Mouse (Mus musculus) liver, embryonic 14.5 days (tissue): Measurements from ENCODE around the gene Nt5c1b. TPM values are rescaled to one million over a fixed set of nuclear protein-coding genes. Genes with fewer than 3 reads are reported as not detected.

Experiments
- ATAC-seq: fragments of 200-750 bp; cut with Nextera tagmentation; 2 replicates; pipeline ENCODE4 v1.8.0; 2017; ENCODE audit warnings: moderate number of reproducible peaks, mild to moderate bottlenecking, moderate library complexity; ENCODE audit not compliant: insufficient read depth
- DNase-seq, 3 experiments: peaks; one replicate each; pipeline ENCODE4 v3.0.0-alpha.2; 2012 to 2013; ENCODE audit warnings: low read depth in 3 of 3, low spot score in 3 of 3
- H3K27ac ChIP-seq: fragments of 300-500 bp; sonication (generic); 2 replicates; pipeline ENCODE4 v1.5.1; 2014; ENCODE audit warnings: moderate library complexity, mild to moderate bottlenecking, control low read depth, inconsistent platforms
- H3K27me3 ChIP-seq: fragments of 300-500 bp; sonication (generic); 2 replicates; pipeline ENCODE4 v1.6.1; 2014; ENCODE audit warnings: mild to moderate bottlenecking, low read length, moderate library complexity; ENCODE audit not compliant: control insufficient read depth, insufficient read depth
- H3K36me3 ChIP-seq: fragments of 300-500 bp; sonication (generic); replicated peaks from 2 replicates; pipeline ENCODE4 v1.6.1; 2014; ENCODE audit warnings: low read depth; ENCODE audit not compliant: control insufficient read depth, insufficient read depth
- H3K4me1 ChIP-seq, 2 experiments: fragments of 200-500 bp in 1 of 2; fragments of 300-500 bp in 1 of 2; sonication (generic) in 1 of 2; replicated peaks; 2 replicates each; pipeline ENCODE4 v1.6.1; 2012 to 2014; ENCODE audit warnings: antibody characterized with exemption in 1 of 2, inconsistent platforms in 1 of 2, low read length in 1 of 2; ENCODE audit not compliant: control insufficient read depth in 2 of 2, insufficient read depth in 2 of 2
- H3K4me2 ChIP-seq: fragments of 300-500 bp; sonication (generic); 2 replicates; pipeline ENCODE4 v1.6.1; 2014; ENCODE audit warnings: low read depth, mild to moderate bottlenecking, control low read depth, moderate library complexity
- H3K4me3 ChIP-seq, 2 experiments: fragments of 200-500 bp in 1 of 2; fragments of 300-500 bp in 1 of 2; sonication (generic) in 1 of 2; 2 replicates each; pipeline ENCODE4 v1.5.1; 2012 to 2014; ENCODE audit warnings: low read depth in 2 of 2, low read length in 2 of 2, mild to moderate bottlenecking in 2 of 2, control low read depth in 1 of 2, inconsistent platforms in 1 of 2, moderate library complexity in 1 of 2; ENCODE audit not compliant: insufficient read depth in 1 of 2
- H3K9ac ChIP-seq: fragments of 300-500 bp; sonication (generic); replicated peaks from 2 replicates; pipeline ENCODE4 v1.6.1; 2014; ENCODE audit warnings: mild to moderate bottlenecking, control low read depth, moderate library complexity
- H3K9me3 ChIP-seq: fragments of 300-500 bp; sonication (generic); 2 replicates; pipeline ENCODE4 v1.6.1; 2016; ENCODE audit warnings: low read length, mixed read lengths; ENCODE audit not compliant: control insufficient read depth
- CTCF ChIP-seq: IDR thresholded peaks from 2 replicates; pipeline ENCODE4 v1.5.1; 2016; ENCODE audit warnings: antibody characterized with exemption, low read depth, control low read depth
- EP300 ChIP-seq: IDR thresholded peaks from 2 replicates; pipeline ENCODE4 v1.6.1; 2016; ENCODE audit warnings: antibody characterized with exemption, low read depth
- WGBS: fragments of 180-500 bp; shearing (Covaris S2); extraction: QIAGEN DNeasy Blood & Tissue Kit; methylation state at CpG from one replicate; pipeline ENCODE4 v1.1.7; 2014; ENCODE audit not compliant: insufficient replicate concordance; 5-methylcytosine and 5-hydroxymethylcytosine counted together
- polyA plus RNA-seq, 2 experiments: library from polyadenylated mRNA; depleted of rRNA in 1 of 2; stranded (reverse) in 1 of 2; unstranded in 1 of 2; fragments of >200 nt; fragmentation: Nextera tagmentation in 1 of 2; extraction: Ambion mirVana in 1 of 2; gene quantifications; 2 replicates each; pipeline versions ENCODE4 v1.2.1 to v1.2.3; 2012 to 2014

Nt5c1b gene
- polyA plus RNA-seq, 2 experiments, result not detected

- TF ChIP-seq EP300, result no peak
- no peak for TF ChIP-seq CTCF
- 71% methylated on average over 1 of the region's 1 CpGs for WGBS
- ATAC-seq (no peak), DNase-seq (no peak)
- Histone ChIP-seq H3K36me3 (no peaks in the 10 kb centered on the region), H3K27ac (no peak overlapping the region), H3K9ac (no peak overlapping the region), H3K4me1 (no peaks in the 10 kb centered on the region), H3K27me3 (no peaks in the 10 kb centered on the region), H3K4me2 (no peak overlapping the region), H3K4me3 (no peak overlapping the region), H3K9me3 (no peaks in the 10 kb centered on the region)
These were observed 41.7 kb downstream of the Nt5c1b start for GRCm38 (mm10) chr12:10411453-10411852.

GRCm38 (mm10) chr12:10422347-10422746 is 52.6 kb downstream of the Nt5c1b start:
- Histone ChIP-seq H3K4me3 (no peak overlapping the region), H3K4me1 (no peaks in the 10 kb centered on the region), H3K4me2 (no peak overlapping the region), H3K9ac (no peak overlapping the region), H3K36me3 (no peaks in the 10 kb centered on the region), H3K27ac (no peak overlapping the region), H3K27me3 (no peaks in the 10 kb centered on the region), H3K9me3 (no peaks in the 10 kb centered on the region)
- no peak for ATAC-seq
- DNase-seq, result no peak
- TF ChIP-seq EP300 (no peak), CTCF (no peak)
- 49% methylated on average over 3 of the region's 3 CpGs for WGBS

- Histone ChIP-seq H3K4me2 (no peak overlapping the region), H3K27me3 (no peaks in the 10 kb centered on the region), H3K4me3 (no peak overlapping the region), H3K9ac (no peak overlapping the region), H3K27ac (no peak overlapping the region), H3K4me1 (no peaks in the 10 kb centered on the region), H3K36me3 (no peaks in the 10 kb centered on the region), H3K9me3 (no peaks in the 10 kb centered on the region)
- TF ChIP-seq CTCF (no peak), EP300 (no peak)
- 57% methylated on average over 9 of the region's 9 CpGs for WGBS
- no peak for ATAC-seq
- DNase-seq, result no peak
These were observed 56.5 kb downstream of the Nt5c1b start for GRCm38 (mm10) chr12:10425982-10426863.

GRCm38 (mm10) chr12:10430999-10431398 is 61.2 kb downstream of the Nt5c1b start:
- Histone ChIP-seq H3K4me2 (no peak overlapping the region), H3K9ac (no peak overlapping the region), H3K27me3 (no peaks in the 10 kb centered on the region), H3K27ac (no peak overlapping the region), H3K4me3 (no peak overlapping the region), H3K36me3 (no peaks in the 10 kb centered on the region), H3K9me3 (no peaks in the 10 kb centered on the region), H3K4me1 (no peaks in the 10 kb centered on the region)
- DNase-seq (no peak), ATAC-seq (no peak)
- WGBS, result 62% methylated on average over 1 of the region's 1 CpGs
- no peak for TF ChIP-seq EP300
- TF ChIP-seq CTCF, result no peak

- no peaks in the 10 kb centered on the region; a peak in 1 of 4 replicates for H3K4me1 ChIP-seq
- no peaks in the 10 kb centered on the region for H3K9me3 ChIP-seq
- H3K27me3 ChIP-seq, result no peaks in the 10 kb centered on the region
- DNase-seq (peak in 1 of 3 experiments; percentile 9), ATAC-seq (no peak)
- H3K36me3 ChIP-seq, result no peaks in the 10 kb centered on the region
- no peak overlapping the region for H3K9ac ChIP-seq
- no peak for TF ChIP-seq EP300
- TF ChIP-seq CTCF, result peak; percentile 80
- H3K27ac ChIP-seq, result no peak overlapping the region
- no peak overlapping the region for H3K4me3 ChIP-seq
- H3K4me2 ChIP-seq, result no peak overlapping the region
- WGBS, result 28% methylated on average over 15 of the region's 15 CpGs
These were observed 68.6 kb downstream of the Nt5c1b start for GRCm38 (mm10) chr12:10438054-10439001.

Other genes starting within 250 kb of the Nt5c1b start
- gene Rdh14, start 20.8 kb downstream of the Nt5c1b start, polyA plus RNA-seq (2012; rRNA removed), result 4.5 and 6.4 TPM in 2 replicates
- 13.6 and 14.3 TPM in 2 replicates for gene Rdh14, start 20.8 kb downstream of the Nt5c1b start, polyA plus RNA-seq (2014; fragmentation: Nextera tagmentation; extraction: Ambion mirVana)